Mouse (Mus musculus): ENCODE data around the gene Gm39566. TPM values are rescaled to one million over a fixed set of nuclear protein-coding genes. Genes with fewer than 3 reads are reported as not detected.

The Gm39566 gene
- polyA plus RNA-seq, 1 experiment from 2014 or later: not detected

- Histone ChIP-seq H3K4me2 (ENCODE audit: low read depth, low read length) (peak within 1 kb of the TSS; percentile 93), H3K4me3 (ENCODE audit: low read depth, low read length) (peak within 1 kb of the TSS; percentile 79), H3K4me1 (ENCODE audit: control insufficient read depth, insufficient read depth, low read length) (peaks cover 9% of the 10 kb centered on the region), H3K9me3 (replicated peaks; ENCODE audit: control insufficient read depth, low read length) (no peaks in the 10 kb centered on the region), H3K36me3 (replicated peaks; ENCODE audit: control insufficient read depth, insufficient read depth, low read depth, low read length) (peaks cover 6% of the 10 kb centered on the region; the same call in 1 of the 2 replicates), H3K27ac (replicated peaks; ENCODE audit: low read depth, low read length) (peak within 1 kb of the TSS; percentile 77), H3K9ac (replicated peaks; ENCODE audit: low read length) (peak within 1 kb of the TSS; percentile 84), H3K27me3 (ENCODE audit: control insufficient read depth, insufficient read depth, low read length) (0 out of 2 replicates have a peak, but pooled peaks cover 2% of the 10 kb centered on the region)
- ATAC-seq (replicated peaks; ENCODE audit: insufficient number of reproducible peaks, low FRiP score, low TSS enrichment, low read depth): peak; percentile 88
- peak; percentile 98 for DNase-seq (ENCODE audit: low spot score)
- under 1% methylated on average over 34 of the region's 34 CpGs for WGBS
These were observed 23.0 kb upstream of the Gm39566 start, which contains the start of gene Tmem256 for GRCm38 (mm10) chr11:69837952-69838713. TSS of gene Tmem256 (plus strand) at chr11:69838514.

GRCm38 (mm10) chr11:69837604-69837951 is 22.5 kb upstream of the Gm39566 start, which contains the start of gene Nlgn2:
TSS of gene Nlgn2 (minus strand) at chr11:69837784.
- Histone ChIP-seq H3K4me3 (ENCODE audit: low read depth, low read length) (peak within 1 kb of the TSS; percentile 79), H3K4me2 (ENCODE audit: low read depth, low read length) (peak within 1 kb of the TSS; percentile 93), H3K36me3 (replicated peaks; ENCODE audit: control insufficient read depth, insufficient read depth, low read depth, low read length) (peaks cover 7% of the 10 kb centered on the region; the same call in 1 of the 2 replicates), H3K27ac (replicated peaks; ENCODE audit: low read depth, low read length) (peak within 1 kb of the TSS; percentile 77), H3K9ac (replicated peaks; ENCODE audit: low read length) (peak within 1 kb of the TSS; percentile 84), H3K9me3 (replicated peaks; ENCODE audit: control insufficient read depth, low read length) (no peaks in the 10 kb centered on the region), H3K4me1 (ENCODE audit: control insufficient read depth, insufficient read depth, low read length) (peaks cover 9% of the 10 kb centered on the region), H3K27me3 (ENCODE audit: control insufficient read depth, insufficient read depth, low read length) (0 out of 2 replicates have a peak, but pooled peaks cover 2% of the 10 kb centered on the region)
- ATAC-seq (replicated peaks; ENCODE audit: insufficient number of reproducible peaks, low FRiP score, low TSS enrichment, low read depth) (no peak), DNase-seq (ENCODE audit: low spot score) (no peak)
- WGBS: under 1% methylated on average over 30 of the region's 32 CpGs

GRCm38 (mm10) chr11:69836703-69837576 is 21.8 kb upstream of the Gm39566 start:
- peak overlapping the region; percentile 79 for H3K4me3 ChIP-seq (ENCODE audit: low read depth, low read length)
- H3K27ac ChIP-seq (replicated peaks; ENCODE audit: low read depth, low read length): peak overlapping the region; percentile 77
- ATAC-seq (replicated peaks; ENCODE audit: insufficient number of reproducible peaks, low FRiP score, low TSS enrichment, low read depth) (no peak), DNase-seq (ENCODE audit: low spot score) (peak; percentile 61)
- no peaks in the 10 kb centered on the region for H3K9me3 ChIP-seq (replicated peaks; ENCODE audit: control insufficient read depth, low read length)
- WGBS: under 1% methylated on average over 46 of the region's 52 CpGs
- peak overlapping the region; percentile 93 for H3K4me2 ChIP-seq (ENCODE audit: low read depth, low read length)
- peaks cover 7% of the 10 kb centered on the region; the same call in 1 of the 2 replicates for H3K36me3 ChIP-seq (replicated peaks; ENCODE audit: control insufficient read depth, insufficient read depth, low read depth, low read length)
- 0 out of 2 replicates have a peak, but pooled peaks cover 2% of the 10 kb centered on the region for H3K27me3 ChIP-seq (ENCODE audit: control insufficient read depth, insufficient read depth, low read length)
- H3K9ac ChIP-seq (replicated peaks; ENCODE audit: low read length): peak overlapping the region; percentile 84
- peaks cover 9% of the 10 kb centered on the region for H3K4me1 ChIP-seq (ENCODE audit: control insufficient read depth, insufficient read depth, low read length)

- peak overlapping the region; percentile 93 for H3K4me2 ChIP-seq (ENCODE audit: low read depth, low read length)
- H3K36me3 ChIP-seq (replicated peaks; ENCODE audit: control insufficient read depth, insufficient read depth, low read depth, low read length): peaks cover 7% of the 10 kb centered on the region
- 0 out of 2 replicates have a peak, but pooled peaks cover 2% of the 10 kb centered on the region for H3K27me3 ChIP-seq (ENCODE audit: control insufficient read depth, insufficient read depth, low read length)
- WGBS: 0% methylated on average over 4 of the region's 4 CpGs
- peaks cover 9% of the 10 kb centered on the region for H3K4me1 ChIP-seq (ENCODE audit: control insufficient read depth, insufficient read depth, low read length)
- DNase-seq (ENCODE audit: low spot score) (no peak), ATAC-seq (replicated peaks; ENCODE audit: insufficient number of reproducible peaks, low FRiP score, low TSS enrichment, low read depth) (no peak)
- H3K27ac ChIP-seq (replicated peaks; ENCODE audit: low read depth, low read length): no peak overlapping the region
- peak overlapping the region; percentile 84; the same call in 1 of the 2 replicates for H3K9ac ChIP-seq (replicated peaks; ENCODE audit: low read length)
- H3K4me3 ChIP-seq (ENCODE audit: low read depth, low read length): peak overlapping the region; percentile 79
- no peaks in the 10 kb centered on the region for H3K9me3 ChIP-seq (replicated peaks; ENCODE audit: control insufficient read depth, low read length)
These were observed 20.9 kb upstream of the Gm39566 start for GRCm38 (mm10) chr11:69835966-69836335.

- DNase-seq (ENCODE audit: low spot score): peak; percentile 57
- peaks cover 9% of the 10 kb centered on the region for H3K4me1 ChIP-seq (ENCODE audit: control insufficient read depth, insufficient read depth, low read length)
- H3K9ac ChIP-seq (replicated peaks; ENCODE audit: low read length): 0 out of 2 replicates have a peak overlapping the region, but pooled peaks have one; percentile 84
- peak overlapping the region; percentile 93 for H3K4me2 ChIP-seq (ENCODE audit: low read depth, low read length)
- no peak overlapping the region for H3K27ac ChIP-seq (replicated peaks; ENCODE audit: low read depth, low read length)
- no peaks in the 10 kb centered on the region for H3K9me3 ChIP-seq (replicated peaks; ENCODE audit: control insufficient read depth, low read length)
- 2% methylated on average over 9 of the region's 9 CpGs for WGBS
- H3K4me3 ChIP-seq (ENCODE audit: low read depth, low read length): peak overlapping the region; percentile 79
- ATAC-seq (replicated peaks; ENCODE audit: insufficient number of reproducible peaks, low FRiP score, low TSS enrichment, low read depth): no peak
- H3K36me3 ChIP-seq (replicated peaks; ENCODE audit: control insufficient read depth, insufficient read depth, low read depth, low read length): peaks cover 7% of the 10 kb centered on the region
- 0 out of 2 replicates have a peak, but pooled peaks cover 2% of the 10 kb centered on the region for H3K27me3 ChIP-seq (ENCODE audit: control insufficient read depth, insufficient read depth, low read length)
These were observed 20.3 kb upstream of the Gm39566 start for GRCm38 (mm10) chr11:69835326-69835965.

- H3K4me1 ChIP-seq (ENCODE audit: control insufficient read depth, insufficient read depth, low read length): peaks cover 9% of the 10 kb centered on the region
- peaks cover 7% of the 10 kb centered on the region for H3K36me3 ChIP-seq (replicated peaks; ENCODE audit: control insufficient read depth, insufficient read depth, low read depth, low read length)
- DNase-seq (ENCODE audit: low spot score): peak; percentile 58
- no peaks in the 10 kb centered on the region for H3K9me3 ChIP-seq (replicated peaks; ENCODE audit: control insufficient read depth, low read length)
- 7% methylated on average over 39 of the region's 48 CpGs for WGBS
- peak overlapping the region; percentile 8; the same call in 1 of the 2 replicates for H3K27ac ChIP-seq (replicated peaks; ENCODE audit: low read depth, low read length)
- H3K27me3 ChIP-seq (ENCODE audit: control insufficient read depth, insufficient read depth, low read length): 0 out of 2 replicates have a peak, but pooled peaks cover 2% of the 10 kb centered on the region
- H3K9ac ChIP-seq (replicated peaks; ENCODE audit: low read length): peak overlapping the region; percentile 77
- peak overlapping the region; percentile 93 for H3K4me2 ChIP-seq (ENCODE audit: low read depth, low read length)
- ATAC-seq (replicated peaks; ENCODE audit: insufficient number of reproducible peaks, low FRiP score, low TSS enrichment, low read depth): no peak
- peak overlapping the region; percentile 79 for H3K4me3 ChIP-seq (ENCODE audit: low read depth, low read length)
These were observed 19.0 kb upstream of the Gm39566 start for GRCm38 (mm10) chr11:69834001-69834549.

- no peak for ATAC-seq (replicated peaks; ENCODE audit: insufficient number of reproducible peaks, low FRiP score, low TSS enrichment, low read depth)
- Histone ChIP-seq H3K9ac (replicated peaks; ENCODE audit: low read length) (peak overlapping the region; percentile 77; the same call in 1 of the 2 replicates), H3K4me1 (ENCODE audit: control insufficient read depth, insufficient read depth, low read length) (peaks cover 9% of the 10 kb centered on the region), H3K4me2 (ENCODE audit: low read depth, low read length) (peak overlapping the region; percentile 93), H3K27ac (replicated peaks; ENCODE audit: low read depth, low read length) (no peak overlapping the region; the same call in 1 of the 2 replicates), H3K4me3 (ENCODE audit: low read depth, low read length) (peak overlapping the region; percentile 79), H3K9me3 (replicated peaks; ENCODE audit: control insufficient read depth, low read length) (no peaks in the 10 kb centered on the region), H3K36me3 (replicated peaks; ENCODE audit: control insufficient read depth, insufficient read depth, low read depth, low read length) (peaks cover 7% of the 10 kb centered on the region), H3K27me3 (ENCODE audit: control insufficient read depth, insufficient read depth, low read length) (0 out of 2 replicates have a peak, but pooled peaks cover 2% of the 10 kb centered on the region)
- DNase-seq (ENCODE audit: low spot score): no peak
- WGBS: 64% methylated on average over 8 of the region's 8 CpGs
These were observed 18.5 kb upstream of the Gm39566 start for GRCm38 (mm10) chr11:69833554-69833953.

Data from embryonic facial prominence, embryonic 11.5 days (tissue).